Mouse (Mus musculus): ENCODE results near the gene Btnl9.
"Not testable (repeated sequence)": the region's sequence is repeated elsewhere in the genome, so short reads cannot be mapped to it uniquely, and the experiment has no call there.

DNA sequence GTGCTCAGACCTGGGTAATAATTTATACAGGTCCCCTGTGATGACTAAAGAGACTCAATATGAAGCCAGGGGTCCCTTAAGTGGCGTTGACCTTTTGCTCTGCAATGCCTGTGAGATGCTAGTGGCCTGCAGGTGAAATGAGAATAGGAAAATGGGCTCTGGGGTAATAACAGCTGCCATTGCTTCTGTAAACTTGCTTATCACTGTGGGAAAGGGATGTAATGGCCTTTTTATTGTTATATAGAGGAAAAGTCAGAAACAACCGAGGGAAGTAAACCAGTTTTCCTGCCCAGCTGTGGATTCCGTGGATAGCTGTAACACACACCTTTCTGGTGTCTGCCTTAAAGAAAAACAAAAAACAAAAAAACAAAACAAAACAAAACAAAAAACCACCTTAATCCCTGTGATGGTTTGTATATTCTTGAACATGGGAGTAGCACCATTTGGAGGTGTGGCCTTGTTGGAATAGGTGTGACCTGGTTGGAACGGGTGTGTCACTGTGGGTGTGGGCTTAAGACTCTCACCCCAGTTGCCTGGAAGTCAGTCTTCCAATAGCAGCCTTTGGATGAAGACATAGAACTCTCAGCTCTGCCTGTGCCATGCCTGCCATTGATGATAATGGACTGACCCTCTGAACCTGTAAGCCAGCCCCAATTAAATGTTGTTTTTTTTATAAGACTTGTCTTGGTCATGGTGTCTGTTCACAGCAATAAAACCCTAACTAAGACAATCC is 10.7 kb downstream of the Btnl9 start:
- not testable (repeated sequence) for TF ChIP-seq FLI1 (IDR thresholded peaks at IDR 0.05; ENCODE audit: low read length); GATA1 (IDR thresholded peaks at IDR 0.05; ENCODE audit: borderline replicate concordance, low read length)
